Mouse (Mus musculus) megakaryocyte progenitor cell, adult 5-6 weeks (primary cell): ENCODE results near the gene Rfc2. TPM values are rescaled to one million over a fixed set of nuclear protein-coding genes. Genes with fewer than 3 reads are reported as not detected.

Experiments used
- ATAC-seq: replicated peaks from 2 replicates; pipeline ENCODE4 v1.8.0; 2016; ENCODE audit warnings: mild to moderate bottlenecking, moderate TSS enrichment, inconsistent platforms; ENCODE audit not compliant: poor library complexity
- total RNA-seq, 2 experiments: library from RNA; stranded (forward) in 1 of 2; stranded (reverse) in 1 of 2; fragments of 157-497, 149-512 nt in 1 of 2; fragments of 200-1000 nt in 1 of 2; gene quantifications; 2 replicates each; pipeline versions ENCODE4 v1.2.3 to v1.2.4; 2015 to 2017

Rfc2 gene
- total RNA-seq, 2 experiments from 2014 or later: 166 to 230 TPM

GRCm38 (mm10) chr5:134606314-134606713 is 25.1 kb downstream of the Rfc2 start:
- peak; percentile 41 for ATAC-seq

DNA sequence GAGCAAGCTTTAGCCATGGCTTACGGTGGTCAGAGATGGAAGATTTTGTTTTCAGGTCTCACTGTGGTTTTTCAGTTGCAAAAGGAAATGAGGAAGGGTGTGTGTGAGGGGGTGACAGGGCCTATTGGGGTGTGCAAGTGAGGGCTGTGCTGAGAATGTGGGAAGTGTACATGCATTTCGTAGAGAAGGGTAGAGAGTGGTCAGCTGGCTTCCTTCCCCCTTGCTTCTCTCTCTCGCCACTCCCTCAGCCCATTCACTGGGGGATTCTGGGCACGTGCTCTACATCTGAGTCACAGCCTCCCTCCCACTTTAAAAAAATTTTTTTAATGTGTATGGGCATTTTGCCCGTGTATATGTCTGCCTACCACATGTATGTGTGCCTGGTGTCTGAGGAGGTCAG is 26.0 kb downstream of the Rfc2 start:
- peak; percentile 93 for ATAC-seq

DNA sequence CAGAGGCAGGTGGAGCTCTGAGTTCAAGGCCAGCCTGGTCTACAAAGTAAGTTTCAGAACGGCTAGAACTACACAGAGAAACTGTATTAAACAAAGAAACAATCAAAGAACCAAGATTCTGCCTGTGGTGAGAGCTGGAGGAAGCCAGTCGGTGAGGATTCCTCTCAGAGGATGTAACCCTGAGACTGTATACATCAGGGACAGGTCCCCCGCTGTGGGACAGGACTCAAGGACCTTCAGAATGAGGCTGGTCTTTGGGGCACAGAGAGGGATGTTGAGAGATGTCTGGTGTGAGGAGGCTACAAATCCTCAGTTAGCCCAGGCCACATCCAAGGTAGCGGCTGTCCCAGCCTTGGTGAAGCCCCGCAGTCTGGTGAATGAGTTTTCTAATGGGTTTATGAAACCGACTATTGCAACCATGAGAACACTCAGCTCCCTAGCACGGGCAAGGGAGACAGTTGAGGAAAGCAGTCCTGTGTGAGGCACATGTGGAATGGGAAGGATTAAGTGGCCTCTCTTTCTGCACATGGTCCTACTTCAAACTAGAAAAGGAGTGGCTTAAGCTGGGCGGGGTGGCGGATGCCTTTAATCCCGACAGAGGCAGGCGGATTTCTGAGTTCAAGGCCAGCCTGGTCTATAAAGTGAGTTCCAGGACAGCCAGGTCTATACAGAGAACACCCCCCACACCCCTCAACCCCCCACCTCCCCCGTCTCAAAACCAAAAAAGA is 28.9 kb downstream of the Rfc2 start:
- no peak for ATAC-seq

GRCm38 (mm10) chr5:134611810-134612521 is 30.8 kb downstream of the Rfc2 start:
- ATAC-seq: peak; percentile 18

- peak; percentile 32 for ATAC-seq
Measured at GRCm38 (mm10) chr5:134613727-134614126, 32.6 kb downstream of the Rfc2 start.

DNA sequence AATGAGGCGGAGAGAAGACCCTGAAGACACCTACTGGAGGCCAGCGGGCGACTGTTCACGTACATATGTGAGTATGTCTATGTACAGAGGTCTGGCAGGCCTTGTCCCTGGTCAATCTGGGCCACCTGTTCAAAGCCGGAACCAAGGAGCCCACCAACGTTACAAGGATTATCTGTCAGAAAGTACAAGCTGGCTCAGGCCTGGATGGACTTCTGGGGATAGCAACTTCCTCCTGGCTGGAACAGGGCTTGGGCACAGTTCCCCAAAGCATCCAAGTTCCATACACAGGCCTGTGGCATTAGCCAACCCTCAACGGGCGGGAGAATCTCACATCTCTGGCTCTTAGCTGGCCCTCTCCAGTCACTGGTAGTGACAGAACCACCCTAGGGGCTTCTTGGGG is 33.1 kb downstream of the Rfc2 start:
- 0 out of 2 replicates have a peak, but pooled peaks have one; percentile 9 for ATAC-seq

DNA sequence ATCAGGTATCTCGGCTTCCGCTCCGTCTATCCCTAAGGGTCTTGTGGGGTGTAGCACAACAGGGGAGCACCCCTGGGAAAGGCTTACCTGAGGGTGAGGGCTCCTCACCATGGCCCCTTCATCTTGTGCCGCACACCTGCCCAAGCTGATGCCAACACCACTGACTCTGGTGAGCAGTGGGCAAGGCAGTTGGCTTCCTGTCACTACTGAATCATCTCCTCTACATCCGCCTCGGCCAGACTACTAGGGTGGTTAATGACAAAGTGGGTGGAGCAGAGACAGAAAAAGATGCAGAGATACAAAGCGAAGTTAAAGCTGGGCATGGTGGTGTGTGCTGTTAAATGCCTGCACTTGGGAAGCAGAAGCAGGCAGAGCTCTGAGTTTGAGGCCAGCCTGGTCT is 33.6 kb downstream of the Rfc2 start, which contains the start of gene Lat2:
TSS of gene Lat2 (minus strand) at position 224 of the 400 bp plus-strand sequence.
- ATAC-seq: peak; percentile 43

DNA sequence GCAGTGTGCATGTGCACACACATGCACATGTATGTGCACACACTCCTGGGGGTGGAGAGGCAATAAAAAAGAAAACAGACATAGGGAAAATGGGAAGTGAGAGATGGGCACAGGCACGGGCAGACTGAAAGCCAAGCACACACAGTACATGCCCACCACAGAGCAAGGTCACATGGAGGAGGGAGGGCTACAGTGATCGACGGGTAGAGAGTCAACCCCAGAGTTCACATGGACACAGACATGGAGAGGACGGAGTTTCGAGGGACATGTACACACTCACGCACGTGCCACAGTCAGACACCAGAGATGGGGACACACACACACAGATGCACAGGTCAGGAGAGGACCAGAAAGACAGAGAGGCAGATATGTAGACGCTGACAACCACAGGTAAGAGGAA is 34.2 kb downstream of the Rfc2 start:
- ATAC-seq: peak; percentile 29

- no peak for ATAC-seq
Measured at GRCm38 (mm10) chr5:134615780-134616179, 34.6 kb downstream of the Rfc2 start.

- ATAC-seq: peak; percentile 60
Measured at GRCm38 (mm10) chr5:134617071-134617470, 35.9 kb downstream of the Rfc2 start.

DNA sequence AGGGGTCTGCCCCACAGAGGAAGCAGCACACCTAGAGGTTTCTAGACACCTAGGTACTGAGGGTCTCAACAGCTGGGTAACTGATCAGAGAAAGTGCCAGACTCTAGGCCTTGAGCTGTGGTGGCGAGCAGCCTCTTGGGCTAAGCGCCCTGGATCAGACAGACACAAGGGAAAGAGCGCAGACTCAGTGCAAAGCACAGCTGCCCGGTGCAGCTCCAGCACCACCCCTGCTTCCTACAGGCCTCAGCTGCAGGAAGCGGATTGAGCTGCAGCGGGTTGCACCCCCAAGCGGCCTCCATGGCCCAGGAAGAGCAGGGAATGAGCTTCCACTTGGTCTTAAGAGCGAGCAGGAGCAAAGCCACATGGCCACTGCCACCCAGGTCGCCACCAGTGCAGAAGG is 39.3 kb downstream of the Rfc2 start:
- ATAC-seq: no peak

DNA sequence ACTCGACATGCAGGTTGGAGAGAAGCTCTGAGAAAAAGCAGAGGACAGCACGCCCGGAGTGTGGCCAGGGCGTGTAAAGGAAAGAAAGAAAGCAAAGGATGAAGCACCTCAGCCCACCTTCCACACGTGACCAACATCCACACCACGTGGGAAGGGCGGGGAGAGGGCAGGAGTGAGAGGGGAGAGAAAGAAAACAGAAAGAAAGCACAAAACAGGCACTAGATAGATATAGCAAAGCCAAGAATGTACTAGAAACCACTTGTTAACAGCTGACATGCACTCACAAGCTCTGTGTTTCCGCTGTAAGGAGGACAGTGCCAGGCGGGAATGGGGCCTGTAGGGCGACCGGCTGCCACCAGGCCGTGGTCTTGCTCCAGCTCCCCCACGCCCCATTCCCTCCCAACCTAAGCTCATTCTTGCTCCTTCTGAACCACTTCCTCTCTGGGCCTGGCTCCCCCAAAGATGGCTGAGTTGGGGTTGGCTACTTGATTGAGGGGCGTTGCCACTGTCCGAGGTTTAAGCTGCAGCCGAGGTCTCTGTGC is 40.0 kb downstream of the Rfc2 start:
- ATAC-seq: 0 out of 2 replicates have a peak, but pooled peaks have one; percentile 9

DNA sequence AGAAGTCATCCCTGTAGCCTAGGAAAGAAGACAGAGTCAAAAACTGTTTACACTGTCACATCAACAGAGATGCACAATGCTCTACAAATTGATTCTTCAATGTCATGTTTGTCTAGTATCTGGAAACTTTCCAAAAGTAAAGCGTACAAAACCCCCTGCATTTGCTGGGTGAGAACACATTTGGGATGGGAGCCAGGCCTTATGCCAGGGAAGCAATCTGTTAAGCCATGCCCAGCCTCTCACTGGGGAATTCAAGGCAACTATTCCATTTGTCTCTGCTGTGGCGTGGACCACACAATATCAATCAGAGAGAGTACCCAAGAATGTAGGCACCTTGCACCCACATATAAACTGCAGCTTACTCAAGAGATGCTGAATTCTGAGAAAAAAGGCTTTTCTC is 40.9 kb downstream of the Rfc2 start:
- no peak for ATAC-seq

GRCm38 (mm10) chr5:134629508-134629907 is 48.3 kb downstream of the Rfc2 start:
- ATAC-seq: no peak

DNA sequence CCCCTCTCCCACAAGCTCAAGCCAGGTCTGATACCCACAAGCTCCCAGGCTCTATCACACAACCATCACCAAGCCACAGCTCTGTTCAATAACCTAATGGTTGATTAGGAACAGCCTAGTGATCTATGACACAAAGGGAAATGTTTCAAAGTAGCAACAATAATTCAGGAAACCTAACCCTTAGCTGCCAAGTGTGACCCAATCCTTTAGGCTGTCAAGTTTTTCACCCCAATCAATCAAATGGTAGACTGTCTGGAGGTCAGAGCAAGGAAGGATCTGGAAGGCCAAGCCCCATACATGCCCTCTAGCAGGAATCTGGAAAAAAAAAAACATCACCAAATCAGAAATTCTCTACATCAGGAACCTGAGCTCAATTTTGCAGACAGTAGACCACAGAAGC is 49.7 kb downstream of the Rfc2 start:
- ATAC-seq: no peak

DNA sequence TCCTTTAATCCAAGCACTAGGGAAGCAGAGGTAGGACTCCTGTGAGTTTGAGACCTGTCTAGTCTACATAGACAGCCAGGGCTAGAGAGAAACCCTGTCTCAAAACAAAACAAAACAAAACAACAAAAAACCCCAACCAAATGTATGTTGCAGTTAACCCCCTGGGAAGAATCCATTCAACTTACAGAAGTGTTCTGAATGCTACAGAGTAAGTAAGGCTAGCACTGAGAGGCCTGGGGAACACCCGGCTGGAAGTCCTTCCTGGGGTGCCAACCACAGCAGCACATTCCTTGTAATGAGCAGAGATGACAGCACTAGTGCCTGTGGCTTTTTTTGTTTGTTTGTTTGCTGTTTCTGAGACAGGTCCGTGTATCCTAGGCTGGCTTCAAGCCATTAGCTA is 51.7 kb downstream of the Rfc2 start:
- no peak for ATAC-seq

- ATAC-seq: no peak
Measured at GRCm38 (mm10) chr5:134637820-134638367, 56.7 kb downstream of the Rfc2 start.

DNA sequence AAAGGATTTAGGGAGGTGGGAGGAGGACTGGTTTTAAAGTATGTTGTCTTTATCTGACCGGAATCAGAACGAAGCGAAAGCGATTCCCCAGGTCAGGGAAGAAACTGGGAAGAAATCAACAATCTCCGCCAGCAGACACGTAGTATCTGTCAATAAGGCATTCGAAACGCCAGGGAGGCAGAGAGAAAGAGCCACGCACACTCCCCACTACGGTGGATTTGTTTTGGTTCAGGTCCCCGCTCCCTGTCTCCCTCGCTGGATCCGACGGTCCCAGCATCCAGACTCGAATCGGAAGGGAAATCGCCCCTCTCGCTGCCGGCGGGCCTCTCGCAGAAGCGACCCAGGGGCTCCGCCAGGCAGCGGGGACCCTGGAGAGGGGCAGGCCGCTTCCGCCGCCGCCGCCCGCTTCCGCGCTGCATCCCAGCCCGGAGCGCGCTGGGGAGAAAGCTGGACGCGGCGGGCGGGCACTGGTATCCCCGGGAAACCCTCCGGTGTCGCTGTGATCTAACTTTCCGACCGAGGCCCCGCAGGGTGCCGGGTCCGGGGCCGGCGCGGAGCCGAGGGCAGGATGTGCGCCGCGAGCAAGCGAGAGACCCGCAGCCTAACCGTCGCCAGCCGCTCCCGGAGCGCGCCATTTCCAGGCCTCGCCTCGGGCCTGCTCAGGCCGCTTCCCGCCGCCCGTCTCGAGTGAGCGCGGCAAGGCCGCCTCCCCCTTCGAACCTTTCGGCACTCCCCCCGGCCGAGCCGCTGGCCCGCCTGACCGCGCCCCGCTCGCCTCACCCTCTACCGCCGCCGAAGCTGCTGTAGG is 57.5 kb downstream of the Rfc2 start:
- peak; percentile 7; the same call in 1 of the 2 replicates for ATAC-seq

GRCm38 (mm10) chr5:134639269-134639682 is 58.1 kb downstream of the Rfc2 start, which contains the start of gene Eif4h:
Gene Eif4h, minus strand, starts transcription at chr5:134639490.
- ATAC-seq: peak; percentile 89

GRCm38 (mm10) chr5:134640371-134640770 is 59.2 kb downstream of the Rfc2 start:
- ATAC-seq: no peak

GRCm38 (mm10) chr5:134644121-134644520 is 63.0 kb downstream of the Rfc2 start:
- ATAC-seq: no peak
